Mouse (Mus musculus) lung, postnatal 0 days (tissue): Measurements from ENCODE around the gene Hspa5.

ENCODE experiments used
- CTCF ChIP-seq: IDR thresholded peaks from 2 replicates; pipeline ENCODE4 v1.5.1; 2016; ENCODE audit warnings: antibody characterized with exemption, mild to moderate bottlenecking
- EP300 ChIP-seq: IDR thresholded peaks from 2 replicates; pipeline ENCODE4 v1.6.1; 2016; ENCODE audit warnings: antibody characterized with exemption, mild to moderate bottlenecking, control low read depth

GRCm38 (mm10) chr2:34784085-34784484 lies 12.3 kb downstream of the Hspa5 start:
- TF ChIP-seq CTCF (peak; percentile 91), EP300 (no peak)
